Mouse (Mus musculus): ENCODE results near the gene Glmp.
A peak's percentile ranks its signal among the peaks of the same experiment; 100 is the strongest.
"Not testable (repeated sequence)": the region's sequence is repeated elsewhere in the genome, so short reads cannot be mapped to it uniquely, and the experiment has no call there.

Glmp gene

GRCm38 (mm10) chr3:88375750-88376626, 51.2 kb downstream of the Glmp start:
- DNase-seq (ENCODE audit: inconsistent ontology term) = peak; percentile 33

DNA sequence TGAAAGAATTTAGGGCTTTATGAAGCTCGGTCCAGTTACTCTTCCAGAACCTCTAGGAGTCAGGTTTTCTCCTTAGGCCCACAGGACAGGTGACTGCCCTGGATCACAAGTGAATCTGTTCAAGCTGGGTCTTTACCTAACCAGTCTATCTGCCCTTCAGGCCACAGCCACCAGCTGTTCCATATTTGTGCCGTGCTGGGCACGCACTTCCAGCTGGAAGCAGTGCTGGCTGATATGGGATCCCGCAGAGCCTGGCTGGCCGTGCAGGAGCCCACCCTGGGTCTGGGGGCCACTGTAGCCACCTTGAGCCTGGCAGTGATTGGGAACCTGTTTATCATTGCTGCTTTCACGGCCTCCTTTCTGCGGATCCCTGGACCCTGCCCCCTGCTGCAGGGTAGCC, 51.8 kb downstream of the Glmp start:
- not testable (repeated sequence) for DNase-seq (ENCODE audit: inconsistent ontology term)

DNA sequence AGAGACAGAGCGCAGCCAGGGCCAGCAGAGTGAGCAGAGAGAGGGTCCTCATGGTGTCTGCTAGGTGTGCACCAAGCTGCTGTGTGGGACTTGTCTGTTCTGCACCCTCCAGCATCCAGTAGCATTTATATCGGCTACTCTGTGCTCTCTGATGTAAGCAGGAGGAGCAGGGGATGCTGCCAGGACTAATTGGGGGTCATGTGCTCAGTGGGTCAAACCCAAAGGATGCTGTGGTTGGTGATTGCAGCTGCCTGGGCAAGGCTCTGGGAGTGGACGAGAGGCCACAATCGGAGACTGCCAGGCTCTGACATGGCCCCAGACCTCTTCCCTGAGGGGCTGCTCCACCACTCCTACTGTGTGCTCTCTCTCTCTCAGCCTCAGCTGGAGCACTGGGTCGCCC, 53.8 kb downstream of the Glmp start, which contains the start of gene Bglap2:
Gene Bglap2 (minus strand): TSS at position 101 of the 400 bp plus-strand sequence.
- DNase-seq (ENCODE audit: inconsistent ontology term) = not testable (repeated sequence)

Data from Muller cell, postnatal 12 days (primary cell).